Mouse (Mus musculus): ENCODE data around the gene Spaca4.
A peak's percentile ranks its signal among the peaks of the same experiment; 100 is the strongest.

Gene Spaca4

GRCm38 (mm10) chr7:45711316-45712021 is 14.1 kb downstream of the Spaca4 start:
- DNase-seq, result peak; percentile 26

GRCm38 (mm10) chr7:45710477-45711191 is 15.0 kb downstream of the Spaca4 start:
- peak; percentile 29 for DNase-seq

- DNase-seq, result no peak
Measured at GRCm38 (mm10) chr7:45709677-45710355, 15.8 kb downstream of the Spaca4 start.

- no peak for DNase-seq
Measured at GRCm38 (mm10) chr7:45709036-45709435, 16.6 kb downstream of the Spaca4 start.

GRCm38 (mm10) chr7:45708221-45708761 is 17.3 kb downstream of the Spaca4 start:
- DNase-seq, result peak; percentile 64

GRCm38 (mm10) chr7:45707375-45707967 is 18.1 kb downstream of the Spaca4 start:
- peak; percentile 98 for DNase-seq

- peak; percentile 95 for DNase-seq
Measured at GRCm38 (mm10) chr7:45706721-45707241, 18.8 kb downstream of the Spaca4 start.

- peak; percentile 90 for DNase-seq
Measured at GRCm38 (mm10) chr7:45705873-45706281, 19.7 kb downstream of the Spaca4 start.

- DNase-seq, result no peak
Measured at GRCm38 (mm10) chr7:45705443-45705864, 20.2 kb downstream of the Spaca4 start.

GRCm38 (mm10) chr7:45704730-45705442 is 20.7 kb downstream of the Spaca4 start, which contains the start of gene Dbp:
TSS of gene Dbp (plus strand) at chr7:45705088.
- peak; percentile 99 for DNase-seq

GRCm38 (mm10) chr7:45704046-45704559 is 21.5 kb downstream of the Spaca4 start:
- peak; percentile 72 for DNase-seq

- DNase-seq, result no peak
Measured at GRCm38 (mm10) chr7:45703521-45704033, 22.0 kb downstream of the Spaca4 start.

GRCm38 (mm10) chr7:45702809-45703520 is 22.6 kb downstream of the Spaca4 start:
- no peak for DNase-seq

- DNase-seq, result no peak
Measured at GRCm38 (mm10) chr7:45702316-45702715, 23.3 kb downstream of the Spaca4 start.

GRCm38 (mm10) chr7:45701607-45702006 is 24.0 kb downstream of the Spaca4 start:
- DNase-seq, result no peak

GRCm38 (mm10) chr7:45701072-45701471 is 24.5 kb downstream of the Spaca4 start:
- peak; percentile 55 for DNase-seq

- peak; percentile 87 for DNase-seq
Measured at GRCm38 (mm10) chr7:45700301-45701015, 25.2 kb downstream of the Spaca4 start.

- no peak for DNase-seq
Measured at GRCm38 (mm10) chr7:45699523-45700141, 26.0 kb downstream of the Spaca4 start, which contains the start of gene Car11. TSS of gene Car11 (plus strand) at chr7:45699843.

GRCm38 (mm10) chr7:45697894-45698293 is 27.7 kb downstream of the Spaca4 start:
- DNase-seq, result no peak
